Mouse (Mus musculus): Measurements from ENCODE around the gene Gm4869. TPM values are rescaled to one million over a fixed set of nuclear protein-coding genes. Genes with fewer than 3 reads are reported as not detected.
"Not testable (repeated sequence)": the region's sequence is repeated elsewhere in the genome, so short reads cannot be mapped to it uniquely, and the experiment has no call there.

The Gm4869 gene
- polyA plus RNA-seq, 1 experiment = 0.14 TPM

- Histone ChIP-seq H3K27me3 (ENCODE audit: control insufficient read depth, insufficient read depth, low read length) (no peaks in the 10 kb centered on the region), H3K4me3 (ENCODE audit: control insufficient read depth, low read depth, low read length) (no peak overlapping the region), H3K36me3 (ENCODE audit: control insufficient read depth, insufficient read depth, low read length) (no peaks in the 10 kb centered on the region), H3K4me1 (ENCODE audit: control insufficient read depth, insufficient read depth, low read length) (peaks cover 2% of the 10 kb centered on the region; the same call in 1 of the 2 replicates), H3K27ac (ENCODE audit: control insufficient read depth, insufficient read depth, low read depth, low read length) (no peak overlapping the region)
- TF ChIP-seq CTCF (IDR thresholded peaks at IDR 0.05; ENCODE audit: control insufficient read depth, insufficient read depth, insufficient replicate concordance, low read depth, low read length) (no peak), POLR2A (IDR thresholded peaks at IDR 0.05; ENCODE audit: control insufficient read depth, low read depth, low read length) (no peak)
These were observed 30.8 kb upstream of the Gm4869 start for GRCm38 (mm10) chr5:140414647-140415046.

DNA sequence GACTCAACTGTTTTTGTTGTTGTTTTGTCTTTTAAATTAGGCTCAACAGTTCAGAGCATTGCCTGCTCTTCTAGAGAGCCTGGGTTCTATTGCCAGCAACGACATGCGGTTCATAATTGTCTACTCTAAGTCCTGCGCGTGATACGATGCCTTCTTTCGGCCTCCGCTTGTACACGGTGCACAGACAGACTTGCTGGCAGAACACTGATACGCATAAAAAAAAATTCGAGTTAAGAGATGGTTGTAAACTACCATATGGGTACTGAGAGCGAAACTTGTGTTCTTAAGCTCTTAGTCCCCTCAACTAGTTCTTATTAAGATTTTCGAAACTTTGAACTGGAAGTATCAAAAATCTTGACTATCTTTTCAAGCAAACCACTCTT, 27.3 kb upstream of the Gm4869 start:
- Histone ChIP-seq H3K4me3 (ENCODE audit: control insufficient read depth, low read depth, low read length) (peak overlapping the region; percentile 99), H3K27ac (ENCODE audit: control insufficient read depth, insufficient read depth, low read depth, low read length) (peak overlapping the region; percentile 98), H3K4me1 (ENCODE audit: control insufficient read depth, insufficient read depth, low read length) (peaks cover 9% of the 10 kb centered on the region), H3K36me3 (ENCODE audit: control insufficient read depth, insufficient read depth, low read length) (peaks cover 1% of the 10 kb centered on the region; the same call in 1 of the 2 replicates), H3K27me3 (ENCODE audit: control insufficient read depth, insufficient read depth, low read length) (no peaks in the 10 kb centered on the region)
- TF ChIP-seq POLR2A (IDR thresholded peaks at IDR 0.05; ENCODE audit: control insufficient read depth, low read depth, low read length) = no peak
- no peak for TF ChIP-seq CTCF (IDR thresholded peaks at IDR 0.05; ENCODE audit: control insufficient read depth, insufficient read depth, insufficient replicate concordance, low read depth, low read length)

DNA sequence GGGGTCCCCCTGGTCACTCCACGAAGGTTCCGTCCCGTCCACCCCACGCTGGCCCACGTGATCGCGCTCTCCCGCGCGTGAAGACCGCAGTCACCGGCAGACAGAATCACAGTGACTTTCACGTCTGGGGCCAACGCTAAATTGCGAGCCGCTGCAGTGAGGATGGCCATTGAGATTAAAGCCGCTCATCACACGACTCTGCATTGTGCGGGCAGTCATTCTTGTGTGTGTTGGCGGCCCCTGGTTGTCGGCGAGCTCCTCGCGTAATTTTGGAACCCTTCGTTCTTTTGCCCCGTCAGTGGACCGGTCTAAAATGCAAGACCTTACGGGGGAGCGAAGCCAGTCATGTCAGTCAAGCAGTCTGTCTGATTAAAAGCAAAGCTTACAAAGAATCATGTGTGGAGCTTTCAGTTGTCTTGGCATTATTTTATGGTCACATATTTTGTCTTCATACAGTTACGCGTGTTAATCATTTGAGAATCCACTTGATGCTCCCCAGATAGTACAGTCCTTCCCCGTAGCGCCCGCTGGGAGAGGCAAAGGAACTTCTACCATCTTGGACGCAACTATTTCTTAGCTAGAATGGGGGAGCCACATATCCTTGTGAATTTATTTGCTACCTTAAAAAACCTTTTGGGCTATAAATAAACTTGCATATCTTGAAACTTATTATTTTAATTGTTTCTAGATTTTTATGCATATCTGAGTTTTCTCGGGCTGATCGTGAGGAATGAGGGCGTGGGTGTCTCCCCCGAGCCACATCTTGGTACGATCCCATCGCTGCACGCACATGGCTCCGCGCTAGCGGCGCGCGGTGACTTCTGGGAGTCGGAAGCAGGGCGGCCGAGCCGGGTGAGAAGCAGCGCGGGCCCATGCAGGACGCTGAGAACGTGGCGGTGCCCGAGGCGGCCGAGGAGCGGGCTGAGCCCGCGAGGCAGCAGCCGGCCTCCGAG, 26.7 kb upstream of the Gm4869 start, which contains the start of gene Eif3b:
Gene Eif3b (plus strand): TSS at position 840 of the 953 bp plus-strand sequence.
- Histone ChIP-seq H3K4me1 (ENCODE audit: control insufficient read depth, insufficient read depth, low read length) (peaks cover 9% of the 10 kb centered on the region), H3K27me3 (ENCODE audit: control insufficient read depth, insufficient read depth, low read length) (no peaks in the 10 kb centered on the region), H3K36me3 (ENCODE audit: control insufficient read depth, insufficient read depth, low read length) (peaks cover 1% of the 10 kb centered on the region; the same call in 1 of the 2 replicates), H3K27ac (ENCODE audit: control insufficient read depth, insufficient read depth, low read depth, low read length) (peak within 1 kb of the TSS; percentile 98), H3K4me3 (ENCODE audit: control insufficient read depth, low read depth, low read length) (peak within 1 kb of the TSS; percentile 99)
- TF ChIP-seq POLR2A (IDR thresholded peaks at IDR 0.05; ENCODE audit: control insufficient read depth, low read depth, low read length) (peak; percentile 86), CTCF (IDR thresholded peaks at IDR 0.05; ENCODE audit: control insufficient read depth, insufficient read depth, insufficient replicate concordance, low read depth, low read length) (no peak)

DNA sequence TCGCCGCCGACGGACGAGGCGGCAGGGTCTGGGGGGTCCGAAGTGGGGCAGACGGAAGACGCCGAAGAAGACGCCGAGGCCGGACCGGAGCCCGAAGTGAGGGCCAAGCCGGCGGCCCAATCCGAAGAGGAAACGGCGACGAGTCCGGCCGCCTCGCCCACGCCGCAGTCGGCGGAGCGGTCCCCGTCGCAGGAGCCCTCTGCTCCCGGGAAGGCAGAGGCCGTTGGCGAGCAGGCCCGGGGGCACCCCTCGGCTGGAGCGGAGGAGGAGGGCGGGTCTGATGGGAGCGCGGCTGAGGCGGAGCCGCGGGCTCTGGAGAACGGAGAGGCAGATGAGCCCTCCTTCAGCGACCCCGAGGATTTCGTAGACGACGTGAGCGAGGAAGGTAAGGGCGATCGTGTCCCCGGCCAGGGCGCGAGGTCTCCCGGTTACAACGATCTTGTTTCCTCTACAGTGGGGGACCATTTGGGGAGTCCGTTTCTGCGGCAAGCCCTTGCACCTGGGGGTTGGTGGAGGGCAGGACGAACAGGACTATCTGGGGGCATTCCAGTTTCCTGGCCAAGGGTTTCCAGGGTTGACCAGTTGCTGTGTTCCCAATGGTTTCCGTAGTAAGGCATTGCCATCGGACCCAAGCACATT, 25.9 kb upstream of the Gm4869 start:
- peak overlapping the region; percentile 93 for H3K4me3 ChIP-seq (ENCODE audit: control insufficient read depth, low read depth, low read length)
- TF ChIP-seq CTCF (IDR thresholded peaks at IDR 0.05; ENCODE audit: control insufficient read depth, insufficient read depth, insufficient replicate concordance, low read depth, low read length) = no peak
- 0 out of 2 replicates have a peak, but pooled peaks have one; percentile 3 for TF ChIP-seq POLR2A (IDR thresholded peaks at IDR 0.05; ENCODE audit: control insufficient read depth, low read depth, low read length)
- H3K27me3 ChIP-seq (ENCODE audit: control insufficient read depth, insufficient read depth, low read length) = no peaks in the 10 kb centered on the region
- H3K36me3 ChIP-seq (ENCODE audit: control insufficient read depth, insufficient read depth, low read length) = peaks cover 1% of the 10 kb centered on the region; the same call in 1 of the 2 replicates
- H3K4me1 ChIP-seq (ENCODE audit: control insufficient read depth, insufficient read depth, low read length) = peaks cover 9% of the 10 kb centered on the region
- peak overlapping the region; percentile 77 for H3K27ac ChIP-seq (ENCODE audit: control insufficient read depth, insufficient read depth, low read depth, low read length)

GRCm38 (mm10) chr5:140420616-140421015, 24.8 kb upstream of the Gm4869 start:
- H3K27me3 ChIP-seq (ENCODE audit: control insufficient read depth, insufficient read depth, low read length) = no peaks in the 10 kb centered on the region
- H3K4me1 ChIP-seq (ENCODE audit: control insufficient read depth, insufficient read depth, low read length) = peaks cover 9% of the 10 kb centered on the region
- peak overlapping the region; percentile 93 for H3K4me3 ChIP-seq (ENCODE audit: control insufficient read depth, low read depth, low read length)
- H3K36me3 ChIP-seq (ENCODE audit: control insufficient read depth, insufficient read depth, low read length) = peaks cover 3% of the 10 kb centered on the region
- TF ChIP-seq POLR2A (IDR thresholded peaks at IDR 0.05; ENCODE audit: control insufficient read depth, low read depth, low read length) (no peak), CTCF (IDR thresholded peaks at IDR 0.05; ENCODE audit: control insufficient read depth, insufficient read depth, insufficient replicate concordance, low read depth, low read length) (no peak)
- H3K27ac ChIP-seq (ENCODE audit: control insufficient read depth, insufficient read depth, low read depth, low read length) = no peak overlapping the region

DNA sequence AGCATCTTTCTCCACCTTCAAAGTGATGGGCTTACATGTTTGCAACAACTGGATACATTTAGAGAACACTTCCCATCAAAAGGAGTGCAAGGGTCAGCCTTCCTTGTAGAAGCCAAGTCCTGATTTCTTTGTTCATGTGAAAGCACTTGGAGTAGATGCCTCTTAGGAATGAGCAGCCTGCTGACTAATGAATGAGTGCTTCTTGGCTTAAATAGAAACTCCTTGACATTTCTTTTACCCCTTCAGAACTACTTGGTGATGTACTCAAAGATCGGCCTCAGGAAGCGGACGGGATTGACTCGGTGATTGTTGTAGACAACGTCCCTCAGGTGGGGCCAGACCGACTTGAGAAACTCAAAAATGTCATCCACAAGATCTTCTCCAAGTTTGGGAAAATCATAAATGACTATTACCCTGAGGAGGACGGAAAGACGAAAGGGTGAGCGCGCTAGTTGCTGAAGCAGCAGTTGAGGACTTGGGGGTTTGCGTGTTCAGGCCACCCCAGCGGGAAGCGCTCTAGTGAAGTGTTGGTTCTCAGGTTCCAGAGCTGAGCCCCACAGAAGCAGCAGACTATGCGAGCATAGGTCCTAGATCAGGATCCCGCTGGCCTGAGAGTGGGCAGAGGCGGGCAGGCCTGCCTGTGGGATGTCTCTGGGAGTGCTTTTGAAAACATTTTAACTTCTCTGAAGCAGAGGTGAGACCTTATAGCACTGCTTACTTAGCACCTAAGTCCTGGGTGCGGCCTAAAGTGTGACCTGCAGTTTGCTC, 20.2 kb upstream of the Gm4869 start:
- Histone ChIP-seq H3K27me3 (ENCODE audit: control insufficient read depth, insufficient read depth, low read length) (no peaks in the 10 kb centered on the region), H3K27ac (ENCODE audit: control insufficient read depth, insufficient read depth, low read depth, low read length) (no peak overlapping the region), H3K4me1 (ENCODE audit: control insufficient read depth, insufficient read depth, low read length) (peaks cover 7% of the 10 kb centered on the region), H3K4me3 (ENCODE audit: control insufficient read depth, low read depth, low read length) (no peak overlapping the region), H3K36me3 (ENCODE audit: control insufficient read depth, insufficient read depth, low read length) (peaks cover 6% of the 10 kb centered on the region)
- TF ChIP-seq CTCF (IDR thresholded peaks at IDR 0.05; ENCODE audit: control insufficient read depth, insufficient read depth, insufficient replicate concordance, low read depth, low read length) (no peak), POLR2A (IDR thresholded peaks at IDR 0.05; ENCODE audit: control insufficient read depth, low read depth, low read length) (no peak)

GRCm38 (mm10) chr5:140439117-140439516, 6.3 kb upstream of the Gm4869 start:
- H3K4me3 ChIP-seq (ENCODE audit: control insufficient read depth, low read depth, low read length); H3K36me3 ChIP-seq (ENCODE audit: control insufficient read depth, insufficient read depth, low read length); H3K4me1 ChIP-seq (ENCODE audit: control insufficient read depth, insufficient read depth, low read length); H3K27ac ChIP-seq (ENCODE audit: control insufficient read depth, insufficient read depth, low read depth, low read length); H3K27me3 ChIP-seq (ENCODE audit: control insufficient read depth, insufficient read depth, low read length): not testable (repeated sequence)
